Mouse (Mus musculus): ENCODE measurements around the gene Olfr772.
"Not testable (repeated sequence)": the region's sequence is repeated elsewhere in the genome, so short reads cannot be mapped to it uniquely, and the experiment has no call there.

Olfr772 gene

GRCm38 (mm10) chr10:129177821-129178220, at the start of gene Olfr772:
Gene Olfr772, minus strand, starts transcription at chr10:129177921.
- DNase-seq (ENCODE audit: extremely low spot score, low read depth, low spot score): not testable (repeated sequence)

- not testable (repeated sequence) for DNase-seq (ENCODE audit: extremely low spot score, low read depth, low spot score)
Measured at GRCm38 (mm10) chr10:129187319-129187718, 9.6 kb upstream of the Olfr772 start, which contains the start of gene Olfr773. Gene Olfr773, minus strand, starts transcription at chr10:129187419.

DNA sequence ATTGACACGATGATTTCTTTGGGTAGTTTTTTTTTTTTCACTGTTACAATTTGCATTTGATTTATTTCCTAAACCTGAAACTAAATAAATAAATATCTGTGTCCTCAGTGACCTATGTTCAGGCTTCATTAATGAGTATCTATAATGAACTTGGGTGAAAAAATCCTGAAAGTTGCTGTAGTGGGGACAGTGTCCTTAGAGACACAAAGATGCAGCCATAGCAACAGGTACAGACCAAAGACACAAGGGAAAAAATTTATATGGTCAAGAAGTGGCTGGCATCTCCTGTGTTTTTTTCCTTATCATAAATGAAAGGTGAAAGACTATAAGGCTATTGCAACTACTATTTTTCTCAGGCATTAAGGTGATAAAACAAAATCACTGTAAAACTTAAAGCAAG, 13.1 kb downstream of the Olfr772 start, which contains the start of gene Olfr771:
Gene Olfr771, minus strand, starts transcription at position 101 of the 400 bp plus-strand sequence.
- DNase-seq (ENCODE audit: extremely low spot score, low read depth, low spot score): no peak

DNA sequence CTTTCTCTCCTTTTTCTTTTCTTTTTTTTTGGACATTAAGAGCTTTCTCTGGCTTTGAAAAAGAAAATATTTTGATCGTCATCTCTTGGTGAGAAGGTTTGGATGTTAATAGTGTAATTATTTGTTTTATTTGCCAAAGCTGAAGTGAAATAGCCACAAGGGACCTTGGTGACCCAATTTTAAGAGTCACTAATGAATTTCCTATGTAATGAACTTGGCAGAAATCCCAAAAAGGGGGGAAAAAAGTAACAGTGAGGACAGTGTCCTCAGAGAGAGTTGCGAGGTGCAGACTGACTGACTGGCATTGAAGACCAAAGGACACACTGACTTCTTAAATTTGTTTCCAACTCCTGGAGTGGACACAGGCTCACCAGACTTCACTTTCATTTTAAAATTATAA, 38.8 kb downstream of the Olfr772 start, which contains the start of gene Olfr770:
Gene Olfr770, minus strand, starts transcription at position 101 of the 400 bp plus-strand sequence.
- no peak for DNase-seq (ENCODE audit: extremely low spot score, low read depth, low spot score)

All from hindlimb bud, embryonic 11.5 days (tissue).